Mouse (Mus musculus) forebrain, embryonic 16.5 days (tissue): ENCODE data around the gene Srl. TPM values are rescaled to one million over a fixed set of nuclear protein-coding genes. Genes with fewer than 3 reads are reported as not detected.
A peak's percentile ranks its signal among the peaks of the same experiment; 100 is the strongest.

Source experiments
- ATAC-seq: fragments of 200-750 bp; cut with Nextera tagmentation; 2 replicates; pipeline ENCODE4 v1.8.0; 2017; ENCODE audit warnings: mild to moderate bottlenecking, moderate library complexity
- H3K27ac ChIP-seq: fragments of 300-500 bp; sonication (generic); 2 replicates; pipeline ENCODE4 v1.5.1; 2014; ENCODE audit warnings: low read length, control low read depth
- H3K27me3 ChIP-seq: fragments of 300-500 bp; sonication (generic); replicated peaks from 2 replicates; pipeline ENCODE4 v1.6.1; 2014; ENCODE audit warnings: low read length; ENCODE audit not compliant: control insufficient read depth, insufficient read depth
- H3K36me3 ChIP-seq: fragments of 300-500 bp; sonication (generic); 2 replicates; pipeline ENCODE4 v1.6.1; 2014; ENCODE audit not compliant: control insufficient read depth, insufficient read depth
- H3K4me1 ChIP-seq: fragments of 300-500 bp; sonication (generic); replicated peaks from 2 replicates; pipeline ENCODE4 v1.6.1; 2014; ENCODE audit warnings: low read length; ENCODE audit not compliant: control insufficient read depth, insufficient read depth
- H3K4me2 ChIP-seq: fragments of 300-500 bp; sonication (generic); 2 replicates; pipeline ENCODE4 v1.6.1; 2014; ENCODE audit warnings: mild to moderate bottlenecking, low read length, control low read depth
- H3K4me3 ChIP-seq: fragments of 300-500 bp; sonication (generic); replicated peaks from 2 replicates; pipeline ENCODE4 v1.5.1; 2014; ENCODE audit warnings: mild to moderate bottlenecking, low read length, control low read depth
- H3K9ac ChIP-seq: fragments of 300-500 bp; sonication (generic); replicated peaks from 2 replicates; pipeline ENCODE4 v1.6.1; 2014; ENCODE audit warnings: low read depth, low read length, control low read depth
- H3K9me3 ChIP-seq: fragments of 300-500 bp; sonication (generic); 2 replicates; pipeline ENCODE4 v1.6.1; 2016; ENCODE audit warnings: low read length; ENCODE audit not compliant: control insufficient read depth
- WGBS: fragments of 180-500 bp; shearing (Covaris S2); extraction: QIAGEN DNeasy Blood & Tissue Kit; methylation state at CpG from one replicate; pipeline ENCODE4 v1.1.7; 2014; 5-methylcytosine and 5-hydroxymethylcytosine counted together
- polyA plus RNA-seq: library from polyadenylated mRNA; unstranded; fragments of >200 nt; fragmentation: Nextera tagmentation; extraction: Ambion mirVana; gene quantifications from 2 replicates; pipeline ENCODE4 v1.2.1, GENCODE M21; 2015

Srl gene
- polyA plus RNA-seq, 1 experiment from 2014 or later = 45.2 TPM

DNA sequence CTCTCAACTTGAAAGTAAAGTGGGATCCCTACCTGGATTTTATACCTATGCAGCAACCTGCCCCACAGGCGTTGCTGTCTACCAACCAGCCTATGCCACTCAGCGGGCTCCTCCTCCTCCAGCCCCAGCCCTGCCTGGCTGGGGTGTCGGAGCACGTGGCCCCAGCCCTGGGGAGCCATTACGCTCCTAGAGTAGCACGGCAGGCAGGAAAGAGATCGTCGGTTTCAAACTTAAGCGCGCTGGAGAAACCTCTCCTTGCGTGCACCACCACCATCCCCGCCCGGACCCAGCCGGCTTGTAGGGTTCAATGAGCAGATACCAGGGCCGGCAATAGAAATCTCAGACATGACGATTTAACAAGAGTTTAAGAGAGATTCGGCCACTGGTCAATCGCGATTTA, 16.3 kb upstream of the Srl start:
- ATAC-seq = peak; percentile 62
- no peaks in the 10 kb centered on the region for H3K36me3 ChIP-seq

GRCm38 (mm10) chr16:4557085-4557484, 15.5 kb upstream of the Srl start:
- H3K4me3 ChIP-seq = peak overlapping the region; percentile 70
- no peaks in the 10 kb centered on the region for H3K36me3 ChIP-seq
- no peaks in the 10 kb centered on the region for H3K27me3 ChIP-seq
- no peak overlapping the region for H3K27ac ChIP-seq
- H3K4me1 ChIP-seq = peaks cover 20% of the 10 kb centered on the region
- peak overlapping the region; percentile 90 for H3K4me2 ChIP-seq
- WGBS = 89% methylated on average over 1 of the region's 1 CpGs
- H3K9me3 ChIP-seq = no peaks in the 10 kb centered on the region
- peak overlapping the region; percentile 76 for H3K9ac ChIP-seq
- no peak for ATAC-seq

More for the DNA sequence above, 16.3 kb upstream of the Srl start:
- peaks cover 20% of the 10 kb centered on the region for H3K4me1 ChIP-seq
- peak overlapping the region; percentile 90 for H3K4me2 ChIP-seq
- H3K27me3 ChIP-seq = no peaks in the 10 kb centered on the region
- peak overlapping the region; percentile 76 for H3K9ac ChIP-seq
- peak overlapping the region; percentile 70 for H3K4me3 ChIP-seq
- WGBS = 0% methylated on average over 19 of the region's 19 CpGs
- no peaks in the 10 kb centered on the region for H3K9me3 ChIP-seq
- peak overlapping the region; percentile 93 for H3K27ac ChIP-seq

GRCm38 (mm10) chr16:4555555-4555954, 13.9 kb upstream of the Srl start:
- H3K36me3 ChIP-seq = no peaks in the 10 kb centered on the region
- no peak overlapping the region for H3K9ac ChIP-seq
- H3K27me3 ChIP-seq = no peaks in the 10 kb centered on the region
- no peaks in the 10 kb centered on the region for H3K9me3 ChIP-seq
- no peak overlapping the region for H3K4me3 ChIP-seq
- H3K4me1 ChIP-seq = peaks cover 22% of the 10 kb centered on the region
- WGBS = 97% methylated on average over 1 of the region's 1 CpGs
- no peak overlapping the region for H3K27ac ChIP-seq
- ATAC-seq = no peak
- no peak overlapping the region for H3K4me2 ChIP-seq

- 61% methylated on average over 6 of the region's 6 CpGs for WGBS
- Histone ChIP-seq H3K4me1 (peaks cover 17% of the 10 kb centered on the region), H3K4me2 (no peak overlapping the region), H3K9me3 (no peaks in the 10 kb centered on the region), H3K27ac (no peak overlapping the region), H3K27me3 (no peaks in the 10 kb centered on the region), H3K36me3 (peaks cover 6% of the 10 kb centered on the region; the same call in 1 of the 2 replicates), H3K9ac (no peak overlapping the region), H3K4me3 (no peak overlapping the region)
- no peak for ATAC-seq
Observed at GRCm38 (mm10) chr16:4552829-4553550, 11.4 kb upstream of the Srl start.

DNA sequence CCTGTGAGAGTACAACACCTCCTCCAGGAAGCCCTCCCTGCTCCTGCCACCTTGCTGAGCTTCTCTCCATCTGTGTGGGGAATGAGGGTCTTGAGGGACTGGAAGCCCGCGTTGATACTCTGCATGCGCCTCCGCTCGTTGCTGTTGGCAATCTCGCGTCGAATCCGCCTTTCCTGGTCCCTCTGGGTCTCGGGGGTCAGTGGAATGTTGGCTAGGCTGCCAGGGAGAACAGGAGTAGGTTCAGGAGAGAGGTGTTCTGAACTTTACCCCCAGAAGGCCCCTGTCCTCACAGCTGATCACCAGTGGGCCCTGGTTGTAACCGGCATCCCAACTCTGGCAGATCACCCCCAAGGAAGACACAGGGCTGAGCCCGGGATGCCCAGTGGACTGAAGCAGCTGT, 10.3 kb upstream of the Srl start:
- H3K36me3 ChIP-seq = peaks cover 8% of the 10 kb centered on the region
- H3K9ac ChIP-seq = no peak overlapping the region
- H3K4me2 ChIP-seq = no peak overlapping the region
- WGBS = 92% methylated on average over 12 of the region's 12 CpGs
- H3K27ac ChIP-seq = no peak overlapping the region
- ATAC-seq = no peak
- H3K27me3 ChIP-seq = no peaks in the 10 kb centered on the region
- H3K4me1 ChIP-seq = peaks cover 6% of the 10 kb centered on the region
- H3K9me3 ChIP-seq = no peaks in the 10 kb centered on the region
- H3K4me3 ChIP-seq = no peak overlapping the region

- H3K9ac ChIP-seq = no peak overlapping the region
- H3K4me3 ChIP-seq = no peak overlapping the region
Observed at GRCm38 (mm10) chr16:4551056-4551455, 9.4 kb upstream of the Srl start.

DNA sequence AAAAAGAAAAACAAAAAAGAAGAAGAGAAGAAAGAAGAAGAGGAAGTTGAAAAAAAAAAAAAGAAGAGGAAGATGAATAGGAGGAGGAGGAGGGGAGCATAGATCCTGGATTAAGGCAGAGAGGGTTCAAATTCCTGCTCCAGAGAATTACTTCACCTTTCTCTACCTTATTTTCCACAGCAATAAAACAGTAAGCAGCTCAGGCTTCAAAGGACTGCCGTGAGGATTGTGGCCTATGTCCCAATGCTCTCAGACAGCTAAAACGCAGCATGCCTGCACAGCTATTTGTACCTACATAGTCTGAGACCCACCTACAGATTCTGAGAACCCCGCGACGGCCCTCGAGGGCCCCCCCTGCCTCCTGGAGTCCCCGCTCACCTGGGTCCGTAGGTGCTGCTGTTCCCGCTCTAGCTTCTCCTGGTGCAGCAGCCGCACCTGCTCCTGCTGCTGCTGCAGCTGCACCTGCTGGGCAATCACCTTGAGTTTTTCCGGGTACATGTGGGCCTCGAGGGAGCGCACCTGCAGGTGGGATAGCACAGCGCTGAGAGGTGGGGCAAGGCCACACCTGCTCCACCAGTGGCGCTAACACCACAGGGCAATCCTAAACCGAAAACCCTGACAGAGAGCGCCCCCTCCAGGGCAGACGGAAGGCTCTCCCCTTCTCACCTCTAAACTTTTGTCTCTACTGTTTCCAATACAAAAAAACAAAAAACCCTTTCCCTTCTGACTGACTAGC, 7.5 kb upstream of the Srl start:
- no peak overlapping the region for H3K27ac ChIP-seq
- H3K9ac ChIP-seq = no peak overlapping the region
- peaks cover 17% of the 10 kb centered on the region for H3K36me3 ChIP-seq
- H3K4me3 ChIP-seq = no peak overlapping the region
- H3K4me2 ChIP-seq = no peak overlapping the region
- H3K27me3 ChIP-seq = no peaks in the 10 kb centered on the region
- ATAC-seq = no peak
- no peaks in the 10 kb centered on the region for H3K9me3 ChIP-seq
- 0 out of 2 replicates have a peak, but pooled peaks cover 2% of the 10 kb centered on the region for H3K4me1 ChIP-seq
- WGBS = 96% methylated on average over 18 of the region's 18 CpGs

More at GRCm38 (mm10) chr16:4551056-4551455, 9.4 kb upstream of the Srl start:
- Histone ChIP-seq H3K4me2 (no peak overlapping the region), H3K27me3 (no peaks in the 10 kb centered on the region), H3K9me3 (no peaks in the 10 kb centered on the region), H3K4me1 (0 out of 2 replicates have a peak, but pooled peaks cover 2% of the 10 kb centered on the region), H3K27ac (no peak overlapping the region), H3K36me3 (peaks cover 11% of the 10 kb centered on the region)
- ATAC-seq = peak; percentile 55; the same call in 1 of the 2 replicates
- WGBS = 40% methylated on average over 13 of the region's 13 CpGs

DNA sequence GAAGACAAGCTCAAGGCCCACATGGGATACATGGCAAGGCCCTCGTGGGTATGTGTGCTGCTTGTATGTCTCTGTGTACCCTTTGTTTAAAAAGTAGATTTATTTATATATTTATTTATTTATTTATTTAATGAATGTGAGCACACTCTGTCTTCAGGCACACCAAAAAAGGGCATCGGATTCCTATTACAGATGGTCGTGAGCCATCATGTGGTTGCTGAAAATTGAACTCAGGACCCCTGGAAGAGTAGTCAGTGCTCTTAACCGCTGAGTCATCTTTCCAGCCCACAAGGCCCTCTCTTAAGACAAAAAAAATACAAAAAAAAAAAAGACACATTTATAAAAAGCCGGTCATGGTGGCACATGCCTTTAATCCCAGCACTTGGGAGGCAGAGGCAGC, 6.0 kb upstream of the Srl start:
- H3K9ac ChIP-seq = no peak overlapping the region
- no peaks in the 10 kb centered on the region for H3K9me3 ChIP-seq
- no peak overlapping the region for H3K4me3 ChIP-seq
- no peaks in the 10 kb centered on the region for H3K27me3 ChIP-seq
- H3K4me1 ChIP-seq = peaks cover 7% of the 10 kb centered on the region
- WGBS = 94% methylated on average over 5 of the region's 5 CpGs
- H3K27ac ChIP-seq = no peak overlapping the region
- no peak overlapping the region for H3K4me2 ChIP-seq
- no peak for ATAC-seq
- peaks cover 17% of the 10 kb centered on the region for H3K36me3 ChIP-seq

DNA sequence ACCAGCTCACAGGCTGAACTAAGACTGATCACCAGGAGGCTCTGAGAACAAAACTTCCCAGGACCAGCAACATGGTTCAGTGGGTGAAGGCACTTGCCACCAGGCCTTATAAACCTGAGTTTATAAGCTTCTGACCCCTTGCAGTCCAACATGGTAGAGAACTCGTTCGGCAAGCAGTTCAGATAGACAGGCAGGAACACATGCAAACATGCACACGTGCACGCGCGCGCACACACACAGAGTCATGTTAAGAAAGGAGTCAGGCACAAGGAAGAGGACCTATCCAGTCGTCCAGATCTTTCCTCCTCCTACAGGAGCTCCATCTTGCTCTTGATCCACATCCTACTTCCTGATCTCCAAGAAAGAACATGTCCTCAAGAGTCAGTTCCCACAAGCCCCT, 5.2 kb upstream of the Srl start:
- Histone ChIP-seq H3K4me1 (peaks cover 13% of the 10 kb centered on the region), H3K36me3 (peaks cover 17% of the 10 kb centered on the region)
- 95% methylated on average over 8 of the region's 8 CpGs for WGBS

More for the DNA sequence above, 5.2 kb upstream of the Srl start:
- H3K9ac ChIP-seq = no peak overlapping the region
- no peaks in the 10 kb centered on the region for H3K9me3 ChIP-seq
- no peak for ATAC-seq
- no peak overlapping the region for H3K4me3 ChIP-seq
- no peak overlapping the region for H3K4me2 ChIP-seq
- no peaks in the 10 kb centered on the region for H3K27me3 ChIP-seq
- no peak overlapping the region for H3K27ac ChIP-seq
